Mouse (Mus musculus): Measurements from ENCODE around the gene B4gat1. TPM values are rescaled to one million over a fixed set of nuclear protein-coding genes. Genes with fewer than 3 reads are reported as not detected.
A peak's percentile ranks its signal among the peaks of the same experiment; 100 is the strongest.

The B4gat1 gene
- polyA plus RNA-seq, 1 experiment, result 38.0 TPM

GRCm38 (mm10) chr19:5023621-5024479 lies 14.8 kb upstream of the B4gat1 start, which contains the start of gene Slc29a2:
Slc29a2 (plus strand) TSS chr19:5023860.
- H3K4me3 ChIP-seq (replicated peaks; ENCODE audit: extremely low read depth, low read depth, low read length), result peak within 1 kb of the TSS; percentile 69
- under 1% methylated on average over 62 of the region's 62 CpGs for WGBS
- TF ChIP-seq POLR2A (IDR thresholded peaks at IDR 0.05; ENCODE audit: borderline replicate concordance, extremely low read depth, low read depth, low read length) (peak; percentile 89; the same call in 1 of the 2 replicates), CTCF (IDR thresholded peaks at IDR 0.05; ENCODE audit: insufficient read depth, low read length) (no peak)
- peak; percentile 88 for DNase-seq
- no peaks in the 10 kb centered on the region for H3K4me1 ChIP-seq (ENCODE audit: control insufficient read depth, insufficient read depth, low read length)

- TF ChIP-seq POLR2A (IDR thresholded peaks at IDR 0.05; ENCODE audit: borderline replicate concordance, extremely low read depth, low read depth, low read length), result no peak
- WGBS, result 91% methylated on average over 8 of the region's 8 CpGs
These were observed 12.5 kb upstream of the B4gat1 start for GRCm38 (mm10) chr19:5026111-5026510.

GRCm38 (mm10) chr19:5032686-5033085 lies 5.9 kb upstream of the B4gat1 start:
- H3K4me1 ChIP-seq (ENCODE audit: control insufficient read depth, insufficient read depth, low read length), result no peaks in the 10 kb centered on the region
- DNase-seq, result no peak
- WGBS, result 68% methylated on average over 3 of the region's 3 CpGs
- TF ChIP-seq CTCF (IDR thresholded peaks at IDR 0.05; ENCODE audit: insufficient read depth, low read length), result no peak
- no peak for TF ChIP-seq POLR2A (IDR thresholded peaks at IDR 0.05; ENCODE audit: borderline replicate concordance, extremely low read depth, low read depth, low read length)
- H3K4me3 ChIP-seq (replicated peaks; ENCODE audit: extremely low read depth, low read depth, low read length), result no peak overlapping the region

More at GRCm38 (mm10) chr19:5026111-5026510, 12.5 kb upstream of the B4gat1 start:
- Histone ChIP-seq H3K4me1 (ENCODE audit: control insufficient read depth, insufficient read depth, low read length) (no peaks in the 10 kb centered on the region), H3K4me3 (replicated peaks; ENCODE audit: extremely low read depth, low read depth, low read length) (no peak overlapping the region)
- DNase-seq, result no peak

- H3K4me1 ChIP-seq (ENCODE audit: control insufficient read depth, insufficient read depth, low read length), result peaks cover 9% of the 10 kb centered on the region
- 81% methylated on average over 4 of the region's 4 CpGs for WGBS
- TF ChIP-seq CTCF (IDR thresholded peaks at IDR 0.05; ENCODE audit: insufficient read depth, low read length) (no peak), POLR2A (IDR thresholded peaks at IDR 0.05; ENCODE audit: borderline replicate concordance, extremely low read depth, low read depth, low read length) (no peak)
- no peak for DNase-seq
- no peak overlapping the region for H3K4me3 ChIP-seq (replicated peaks; ENCODE audit: extremely low read depth, low read depth, low read length)
These were observed 2.0 kb upstream of the B4gat1 start for GRCm38 (mm10) chr19:5036577-5036976.

- TF ChIP-seq CTCF (IDR thresholded peaks at IDR 0.05; ENCODE audit: insufficient read depth, low read length) (no peak), POLR2A (IDR thresholded peaks at IDR 0.05; ENCODE audit: borderline replicate concordance, extremely low read depth, low read depth, low read length) (no peak)
- WGBS, result 2% methylated on average over 32 of the region's 32 CpGs
- H3K4me3 ChIP-seq (replicated peaks; ENCODE audit: extremely low read depth, low read depth, low read length), result peak overlapping the region; percentile 99
- peak; percentile 62 for DNase-seq
- H3K4me1 ChIP-seq (ENCODE audit: control insufficient read depth, insufficient read depth, low read length), result peaks cover 13% of the 10 kb centered on the region
These were observed 701 bp upstream of the B4gat1 start for GRCm38 (mm10) chr19:5037678-5038571.

GRCm38 (mm10) chr19:5039301-5040114 lies 882 bp downstream of the B4gat1 start:
- WGBS, result 15% methylated on average over 41 of the region's 41 CpGs

GRCm38 (mm10) chr19:5040862-5041523 lies 2.4 kb downstream of the B4gat1 start, which contains the start of gene Brms1:
Brms1 (plus strand) TSS chr19:5041354.
- peaks cover 13% of the 10 kb centered on the region for H3K4me1 ChIP-seq (ENCODE audit: control insufficient read depth, insufficient read depth, low read length)
- TF ChIP-seq CTCF (IDR thresholded peaks at IDR 0.05; ENCODE audit: insufficient read depth, low read length) (no peak), POLR2A (IDR thresholded peaks at IDR 0.05; ENCODE audit: borderline replicate concordance, extremely low read depth, low read depth, low read length) (peak; percentile 82; the same call in 1 of the 2 replicates)
- DNase-seq, result peak; percentile 89
- WGBS, result 2% methylated on average over 40 of the region's 40 CpGs
- peak within 1 kb of the TSS; percentile 91 for H3K4me3 ChIP-seq (replicated peaks; ENCODE audit: extremely low read depth, low read depth, low read length)

More at GRCm38 (mm10) chr19:5039301-5040114, 882 bp downstream of the B4gat1 start:
- H3K4me3 ChIP-seq (replicated peaks; ENCODE audit: extremely low read depth, low read depth, low read length), result peak overlapping the region; percentile 99
- peaks cover 13% of the 10 kb centered on the region for H3K4me1 ChIP-seq (ENCODE audit: control insufficient read depth, insufficient read depth, low read length)
- no peak for TF ChIP-seq POLR2A (IDR thresholded peaks at IDR 0.05; ENCODE audit: borderline replicate concordance, extremely low read depth, low read depth, low read length)
- no peak for TF ChIP-seq CTCF (IDR thresholded peaks at IDR 0.05; ENCODE audit: insufficient read depth, low read length)
- DNase-seq, result no peak

- TF ChIP-seq POLR2A (IDR thresholded peaks at IDR 0.05; ENCODE audit: borderline replicate concordance, extremely low read depth, low read depth, low read length), result no peak
- no peak for TF ChIP-seq CTCF (IDR thresholded peaks at IDR 0.05; ENCODE audit: insufficient read depth, low read length)
- DNase-seq, result no peak
- WGBS, result 3% methylated on average over 16 of the region's 16 CpGs
These were observed 3.0 kb downstream of the B4gat1 start for GRCm38 (mm10) chr19:5041588-5041987.

More at GRCm38 (mm10) chr19:5041588-5041987, 3.0 kb downstream of the B4gat1 start:
- H3K4me3 ChIP-seq (replicated peaks; ENCODE audit: extremely low read depth, low read depth, low read length), result peak overlapping the region; percentile 91
- peaks cover 13% of the 10 kb centered on the region for H3K4me1 ChIP-seq (ENCODE audit: control insufficient read depth, insufficient read depth, low read length)

Data from lung, adult 2 months (tissue).